Mouse (Mus musculus): ENCODE data around the gene Stk38. TPM values are rescaled to one million over a fixed set of nuclear protein-coding genes. Genes with fewer than 3 reads are reported as not detected.

Stk38 gene
- total RNA-seq, 2 experiments from 2014 or later: 43.2 to 45.8 TPM

DNA sequence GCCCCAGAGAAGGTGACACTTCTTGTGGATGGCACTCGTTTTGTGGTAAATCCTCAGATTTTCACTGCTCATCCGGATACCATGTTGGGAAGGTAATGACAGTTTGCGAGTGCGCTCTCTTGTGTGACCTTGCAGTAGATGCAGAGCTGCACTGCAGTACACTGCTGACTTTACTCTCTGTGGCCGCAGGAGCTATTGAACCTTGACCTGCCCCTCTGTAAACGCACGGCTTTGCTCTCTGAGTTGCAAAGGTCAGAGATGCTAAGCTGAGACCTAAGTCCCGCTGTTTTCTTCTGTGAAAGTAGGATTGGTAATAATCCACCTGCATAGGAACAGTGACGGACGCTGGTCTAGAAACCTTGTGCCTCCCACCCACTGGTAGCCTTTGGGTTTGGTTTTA lies 46.2 kb downstream of the Stk38 start:
- DNase-seq (ENCODE audit: low spot score in 2 of 2): no peak

DNA sequence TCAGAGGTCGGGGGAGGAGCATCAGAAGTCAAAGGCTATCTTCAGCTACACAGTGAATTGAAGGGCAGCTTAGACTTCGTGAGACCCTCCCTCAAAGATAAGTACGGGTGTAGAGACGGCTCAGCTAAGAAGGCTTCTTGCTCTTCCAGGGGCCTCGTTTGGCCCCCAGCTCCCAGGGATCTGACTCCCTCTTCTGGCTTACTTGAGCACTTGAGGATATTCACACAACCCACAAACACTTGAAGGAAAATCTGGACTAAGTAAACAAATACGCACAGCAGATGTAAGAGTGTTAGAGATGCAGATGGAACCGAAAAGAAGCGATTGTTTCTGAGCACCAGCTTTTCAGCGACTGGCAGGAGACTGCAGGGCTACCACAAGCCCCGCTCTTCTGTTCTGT lies 47.2 kb downstream of the Stk38 start:
- DNase-seq (ENCODE audit: low spot score in 2 of 2): no peak

DNA sequence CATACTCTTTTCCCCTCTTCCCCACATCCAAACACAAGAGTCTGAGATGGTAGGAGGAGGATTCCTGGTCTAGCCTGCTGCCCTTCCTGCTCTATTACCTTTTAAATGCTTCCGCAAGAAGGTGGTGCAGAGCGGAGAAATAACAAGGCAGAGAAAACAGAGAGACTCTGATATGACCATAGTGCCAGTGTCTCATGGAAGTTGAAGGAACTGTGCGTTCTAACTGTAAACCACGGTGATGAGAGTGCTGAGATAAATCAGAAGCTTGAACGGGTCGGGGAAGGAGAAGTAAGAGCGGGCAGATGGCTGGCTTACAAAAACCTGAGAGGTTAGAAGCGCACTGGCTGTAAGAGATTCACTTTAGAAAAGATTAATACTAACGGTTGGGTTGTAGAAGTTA lies 53.4 kb downstream of the Stk38 start:
- DNase-seq (ENCODE audit: low spot score in 2 of 2): no peak

DNA sequence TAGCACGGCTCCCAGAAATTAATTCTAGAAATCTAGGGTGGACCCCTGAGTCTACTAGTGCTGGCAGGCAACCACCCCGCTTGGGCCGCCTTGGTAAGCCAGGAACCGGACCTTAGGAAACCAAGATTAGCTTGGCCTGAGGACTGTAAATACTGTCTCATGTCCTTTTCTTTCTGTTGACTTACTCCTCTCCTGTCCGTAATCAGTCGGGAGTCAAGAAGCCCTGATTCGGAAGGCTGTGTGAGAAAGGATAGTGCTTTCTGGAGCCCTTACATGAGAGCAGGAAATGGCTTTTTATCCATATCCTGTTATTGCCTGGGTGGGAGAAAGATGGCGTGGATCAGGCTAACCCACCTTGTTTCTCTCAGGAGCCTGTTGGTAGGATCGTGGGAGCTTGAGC lies 54.5 kb downstream of the Stk38 start:
- no peak for DNase-seq (ENCODE audit: low spot score in 2 of 2)

DNA sequence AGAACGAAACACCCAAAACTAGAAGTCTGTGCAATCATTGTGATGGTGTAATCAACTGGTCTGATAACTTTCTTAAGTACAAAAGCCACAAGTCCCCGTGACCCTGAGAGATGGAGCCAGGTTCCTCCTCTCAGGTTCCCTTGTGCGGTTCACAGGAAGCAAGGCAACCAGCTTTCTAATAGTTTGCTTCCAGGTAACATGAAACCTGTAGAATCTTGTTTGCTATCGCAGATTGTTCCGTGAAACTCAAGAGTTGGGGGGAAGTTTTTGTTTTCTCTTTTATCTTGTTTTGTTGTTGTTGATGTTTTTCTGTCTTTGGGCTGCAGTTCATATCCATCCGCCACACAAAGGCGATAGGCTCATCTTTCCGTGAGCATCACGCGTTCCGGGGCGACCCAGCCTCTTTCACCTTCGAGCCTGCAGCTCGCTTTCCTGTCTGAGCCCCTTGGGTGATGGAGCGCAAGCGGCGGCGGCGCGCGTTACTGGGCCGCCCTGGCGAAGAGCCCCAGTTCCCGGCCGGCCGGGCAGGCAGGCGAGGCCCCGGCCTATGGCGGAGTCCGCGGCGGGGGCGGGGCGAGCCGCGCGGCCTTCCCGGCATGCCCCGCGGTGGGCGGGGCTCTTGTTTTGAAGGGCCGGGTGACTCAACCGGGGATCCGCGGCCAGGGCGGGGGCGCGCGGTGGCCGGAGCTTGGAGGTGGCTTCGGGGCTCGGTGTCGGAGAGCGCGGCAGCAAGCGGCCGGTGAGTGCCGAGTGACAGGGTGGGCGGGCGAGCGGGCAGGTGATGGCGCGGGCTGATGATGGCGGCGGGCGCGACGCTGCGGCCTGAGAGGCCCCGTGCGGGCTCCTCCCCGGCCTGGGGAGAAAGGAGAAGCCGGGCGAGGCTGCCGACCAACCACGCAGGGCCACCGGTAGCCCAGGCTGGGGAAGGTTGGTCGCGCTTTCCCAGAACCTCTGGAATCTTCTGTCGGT lies 55.7 kb downstream of the Stk38 start, which contains the start of gene Kctd20:
TSS of gene Kctd20 (plus strand) at position 120 of the 969 bp plus-strand sequence.
- peak; percentile 88 to 93 for DNase-seq (ENCODE audit: low spot score in 2 of 2)

DNA sequence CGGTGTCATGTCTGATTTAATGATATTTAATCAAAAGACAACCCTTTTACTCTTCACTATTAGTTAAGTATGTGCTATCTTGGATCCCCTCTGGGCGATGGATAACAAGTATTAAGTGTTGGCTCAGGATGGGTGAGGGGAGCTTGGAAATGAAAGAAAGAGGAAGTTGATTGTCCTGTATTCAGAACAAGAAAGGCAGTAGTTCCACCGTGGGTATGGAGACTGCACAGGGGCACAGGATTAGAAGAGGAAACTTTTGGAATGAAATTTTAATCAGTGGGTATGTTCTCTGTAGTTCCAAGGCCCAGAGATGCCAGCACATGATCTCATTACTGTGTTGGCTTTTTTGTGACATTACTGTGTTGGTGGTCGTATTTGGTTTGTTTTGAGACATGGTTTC lies 57.0 kb downstream of the Stk38 start:
- DNase-seq (ENCODE audit: low spot score in 2 of 2): no peak

DNA sequence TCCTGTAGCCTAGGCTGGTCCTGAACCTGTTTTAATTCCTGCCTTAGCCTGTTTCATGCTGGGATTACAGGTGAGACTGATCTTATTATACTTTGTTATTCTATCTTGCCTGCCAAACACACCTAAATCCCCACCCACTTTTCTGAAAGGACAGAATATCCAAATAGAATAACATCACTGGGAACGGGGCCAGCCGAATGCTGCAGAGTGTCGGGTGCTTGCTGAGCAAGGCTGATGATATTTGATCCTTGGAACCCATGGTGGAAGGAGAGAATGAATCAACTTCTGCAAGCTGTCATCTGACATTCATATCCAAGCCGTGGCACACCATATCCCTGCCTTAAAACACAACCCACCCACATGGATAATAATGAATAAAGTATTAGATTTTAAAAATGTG lies 59.1 kb downstream of the Stk38 start:
- no peak for DNase-seq (ENCODE audit: low spot score in 2 of 2)

DNA sequence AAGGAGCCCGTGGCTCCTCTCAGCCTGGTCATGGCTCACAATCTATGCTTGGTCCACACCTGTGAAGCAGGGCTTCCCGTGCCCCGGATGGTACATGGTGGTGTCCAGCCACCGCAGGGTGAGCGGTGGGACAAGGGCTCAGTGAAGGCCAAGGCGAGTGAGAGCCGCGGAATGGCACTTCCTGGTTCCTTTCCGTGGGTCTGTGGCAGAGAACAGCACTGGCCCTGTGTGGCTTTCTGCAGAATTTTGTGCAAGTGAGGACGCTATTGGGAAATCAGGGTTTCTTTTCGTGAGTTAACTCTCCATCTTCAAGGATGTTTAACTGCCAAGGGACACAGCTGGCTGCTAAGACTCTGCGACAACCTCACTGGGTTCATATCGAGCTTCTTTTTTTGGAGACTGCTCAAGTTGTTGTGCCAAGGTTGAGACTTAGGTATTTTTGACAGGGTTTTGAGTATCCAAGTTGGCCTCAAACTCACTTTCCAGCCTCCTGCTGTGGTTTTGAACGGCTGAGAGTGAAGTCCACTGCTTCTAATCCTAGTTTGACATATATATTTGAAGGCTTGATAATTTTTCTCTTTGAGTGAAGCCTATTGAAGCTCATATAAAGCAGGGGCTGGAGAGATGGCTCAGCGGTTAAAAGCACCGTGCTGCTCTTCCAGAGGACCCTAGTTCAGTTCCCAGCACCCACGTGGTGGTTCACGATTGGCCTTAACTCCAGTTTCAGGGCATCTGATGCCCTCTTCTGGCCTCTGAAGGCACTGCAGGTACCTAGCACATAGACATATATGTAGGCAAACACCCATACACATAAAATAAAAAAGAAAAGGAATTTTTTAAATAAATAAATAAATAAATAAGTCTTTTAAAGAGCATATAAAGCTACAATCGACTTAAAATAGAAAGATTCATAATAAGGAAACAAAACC lies 60.5 kb downstream of the Stk38 start:
- no peak for DNase-seq (ENCODE audit: low spot score in 2 of 2)

DNA sequence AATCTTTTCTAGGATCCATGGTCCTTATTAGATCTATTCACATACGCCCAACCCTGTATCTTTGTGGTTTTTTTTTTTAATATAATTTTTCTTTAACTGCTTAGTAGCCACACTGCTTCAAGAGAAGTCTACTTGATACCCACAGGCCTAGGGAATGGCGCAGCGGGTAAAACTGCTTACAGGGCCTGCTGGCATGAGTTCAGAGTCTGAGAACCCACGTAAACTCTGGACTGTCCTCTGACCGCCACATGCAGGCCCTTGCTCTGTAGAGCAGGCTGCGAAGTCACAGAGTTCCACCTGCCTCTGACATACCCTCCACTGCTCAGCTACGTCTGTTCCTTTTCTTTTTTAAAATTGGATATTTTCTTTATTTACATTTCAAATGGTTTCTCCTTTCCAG lies 63.3 kb downstream of the Stk38 start:
- DNase-seq (ENCODE audit: low spot score in 2 of 2): no peak

DNA sequence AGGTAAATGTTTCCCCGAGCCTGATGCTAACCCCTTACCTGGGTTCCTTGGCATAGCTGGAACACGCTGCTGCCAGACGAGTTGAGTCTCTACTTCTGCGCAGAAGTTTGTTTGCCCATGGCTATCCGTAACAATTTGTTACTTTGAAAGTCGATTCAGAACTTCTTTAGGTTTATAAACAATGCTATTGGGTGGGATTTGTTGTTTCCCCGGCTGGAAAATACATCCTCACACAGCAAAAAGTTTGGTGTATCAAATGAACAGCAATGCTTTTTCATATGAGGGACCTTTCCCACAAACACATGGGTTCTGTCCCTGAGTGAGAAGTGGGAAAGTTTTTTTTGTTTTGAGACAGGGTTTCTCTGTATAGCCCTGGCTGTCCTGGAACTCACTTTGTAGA lies 64.1 kb downstream of the Stk38 start, which contains the start of gene Pxt1:
TSS of gene Pxt1 (minus strand) at position 101 of the 400 bp plus-strand sequence.
- no peak for DNase-seq (ENCODE audit: low spot score in 2 of 2)

DNA sequence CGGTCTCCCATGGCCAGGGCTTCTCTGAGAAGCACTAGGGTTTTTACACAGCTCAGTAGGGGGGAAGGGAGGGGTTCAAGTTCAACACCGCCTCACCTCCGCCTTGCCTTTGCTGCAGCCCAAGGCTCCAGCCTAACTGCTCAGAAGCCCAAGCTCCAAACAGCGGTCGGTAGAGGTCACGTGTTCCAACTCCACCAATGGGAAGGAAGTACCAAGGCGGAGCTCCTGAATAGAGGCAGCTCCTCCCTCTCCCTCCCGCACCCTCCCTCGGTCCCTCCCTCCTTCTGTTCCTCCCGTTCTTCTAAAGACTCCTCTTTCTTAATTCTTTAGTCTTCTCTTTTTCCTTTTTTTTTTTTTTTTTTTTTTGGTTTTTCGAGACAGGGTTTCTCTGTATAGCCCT lies 65.7 kb downstream of the Stk38 start:
- DNase-seq (ENCODE audit: low spot score in 2 of 2): no peak

DNA sequence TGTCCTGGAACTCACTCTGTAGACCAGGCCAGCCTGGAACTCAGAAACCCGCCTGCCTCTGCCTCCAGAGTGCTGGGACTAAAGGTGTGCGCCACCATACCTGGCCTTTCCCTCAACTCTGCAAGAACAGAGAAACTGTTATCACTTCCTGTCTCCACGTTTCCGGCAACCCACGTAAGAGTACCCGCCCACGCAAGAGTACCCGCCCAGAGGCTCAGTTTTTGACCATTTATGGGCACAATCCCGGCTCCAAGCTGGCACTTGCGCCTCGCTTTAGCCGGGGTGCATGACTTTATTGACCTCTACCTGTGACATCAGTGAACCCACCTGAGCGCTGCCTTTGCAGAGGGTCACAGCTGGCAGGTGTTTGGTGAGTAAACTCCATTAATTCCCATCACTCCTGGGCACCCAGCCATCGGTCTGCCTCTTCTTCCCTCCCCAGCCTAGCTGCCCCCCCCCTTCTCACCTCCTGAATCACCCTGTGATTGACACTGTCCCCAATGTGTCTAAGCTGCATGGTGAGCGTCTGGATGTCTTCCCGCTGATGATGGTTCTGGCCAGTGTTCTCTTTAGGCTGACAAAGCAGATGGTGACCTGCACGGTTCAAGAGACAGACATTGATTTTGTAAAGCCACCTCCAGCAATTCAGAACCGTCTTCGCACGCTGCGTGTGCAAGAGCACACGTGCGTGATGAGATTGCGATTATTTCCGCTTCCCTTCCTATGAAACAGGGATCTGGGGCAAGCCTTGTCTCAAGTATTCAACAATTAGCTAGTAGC lies 66.8 kb downstream of the Stk38 start:
- no peak for DNase-seq (ENCODE audit: low spot score in 2 of 2)

DNA sequence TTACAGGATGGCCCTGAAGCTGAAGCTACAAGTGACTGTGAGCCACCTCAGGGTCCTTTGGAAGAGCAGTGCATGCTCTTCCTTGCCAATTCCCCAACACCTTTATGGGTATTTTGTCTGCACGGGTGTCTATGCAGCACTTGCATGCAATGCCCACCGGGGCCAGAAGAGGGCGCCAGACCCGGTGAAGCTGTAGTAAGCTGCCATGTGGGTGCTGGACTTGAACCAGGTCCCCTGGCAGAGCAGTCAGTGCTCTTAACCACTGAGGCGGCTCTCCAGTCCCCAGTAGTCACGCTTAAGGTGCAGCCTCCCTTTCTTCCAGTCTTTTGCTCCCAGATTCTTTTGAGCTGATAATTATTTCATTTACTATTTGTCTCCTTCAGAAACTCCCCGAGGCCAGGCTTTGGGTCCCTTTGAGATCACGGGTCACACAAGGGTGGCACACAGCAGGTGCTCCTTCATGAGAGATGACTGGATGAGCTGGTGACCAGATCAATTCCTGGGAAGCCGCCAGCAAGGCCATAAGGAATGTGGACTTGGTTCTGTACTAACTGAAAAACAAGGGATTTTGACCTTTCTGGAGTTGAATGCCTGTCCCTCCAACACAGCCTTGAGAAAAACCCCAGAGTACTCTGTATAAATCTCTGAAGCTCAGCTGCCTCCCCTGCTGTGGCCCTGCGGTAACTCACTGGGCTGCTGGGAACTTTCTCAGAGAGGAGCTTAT lies 71.0 kb downstream of the Stk38 start:
- no peak for DNase-seq (ENCODE audit: low spot score in 2 of 2)

DNA sequence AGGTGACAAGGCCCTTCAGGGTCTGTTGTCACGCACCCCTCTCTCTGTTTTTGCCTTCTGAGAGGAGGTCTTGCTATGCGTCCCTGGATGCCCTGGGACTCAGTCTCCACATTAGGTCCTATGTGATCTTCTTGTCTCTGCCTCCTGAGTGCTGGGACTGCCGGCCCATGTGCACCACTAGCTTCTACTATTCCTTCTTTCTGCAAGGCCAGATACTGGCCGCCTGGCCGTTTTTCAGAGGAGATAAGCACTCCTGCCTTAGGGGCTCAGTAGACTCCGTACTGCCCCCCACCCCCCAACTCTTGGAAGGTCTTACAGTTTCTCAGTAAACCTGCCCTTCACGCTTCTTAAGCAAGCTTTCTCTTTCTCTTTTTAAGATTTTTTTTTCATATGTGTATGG lies 71.7 kb downstream of the Stk38 start:
- DNase-seq (ENCODE audit: low spot score in 2 of 2): no peak

DNA sequence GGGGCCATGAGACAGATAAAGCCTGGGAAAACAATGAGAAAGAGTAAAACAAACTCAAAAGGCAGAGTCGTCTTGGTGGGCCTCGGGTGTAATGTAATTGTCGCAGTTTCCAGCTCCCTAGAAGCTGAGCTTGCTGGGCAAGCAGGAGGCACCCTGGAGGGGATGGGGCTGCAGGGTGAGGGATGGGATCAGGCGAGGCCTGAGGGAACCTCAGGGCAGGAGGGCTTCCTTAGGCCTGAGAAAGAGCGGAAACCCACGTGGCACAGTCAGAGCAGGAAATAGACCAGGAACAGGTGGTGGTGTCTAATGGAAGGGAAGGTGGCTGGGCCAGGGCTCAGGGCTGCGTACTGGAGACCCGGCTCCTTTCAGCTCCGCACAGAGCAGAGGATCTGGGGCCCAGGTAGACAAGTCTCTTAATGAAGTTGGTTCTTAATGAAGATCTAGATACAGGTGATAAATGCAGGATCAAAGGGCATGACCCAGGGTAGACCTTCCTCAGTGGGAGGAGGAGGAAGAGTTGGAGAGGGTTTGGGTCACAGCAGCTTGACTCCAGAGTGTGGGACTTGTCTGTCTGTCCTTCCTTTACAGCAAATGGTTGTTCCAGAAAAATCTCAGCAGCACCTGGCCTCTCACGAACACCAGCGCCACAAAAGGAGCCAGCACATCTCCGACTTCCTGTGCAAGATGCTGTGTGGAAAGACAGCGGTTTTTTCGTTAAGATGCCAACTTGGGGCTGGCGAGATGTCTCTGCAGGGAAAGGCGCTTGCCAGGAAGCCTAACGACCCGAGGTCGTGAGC lies 73.5 kb downstream of the Stk38 start:
- DNase-seq (ENCODE audit: low spot score in 2 of 2): no peak

DNA sequence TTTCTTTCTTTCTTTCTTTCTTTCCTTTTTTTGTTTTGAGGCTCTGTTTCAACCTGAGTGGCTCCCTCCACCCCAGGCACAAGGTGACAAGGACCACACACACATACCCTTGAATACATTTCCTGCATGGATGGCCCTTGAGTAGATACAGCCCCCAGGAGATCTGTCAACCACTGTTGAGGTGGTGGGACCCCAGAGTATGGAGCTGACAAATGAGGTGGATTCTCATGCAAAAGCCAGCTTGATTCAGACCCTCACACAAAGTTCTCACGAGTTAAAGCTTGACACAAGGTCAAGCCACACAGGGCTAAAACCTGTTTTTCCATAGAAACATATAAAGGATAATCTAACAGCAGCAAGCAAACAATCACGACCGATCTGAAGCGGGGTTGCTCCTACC lies 75.5 kb downstream of the Stk38 start:
- DNase-seq (ENCODE audit: low spot score in 2 of 2): no peak

DNA sequence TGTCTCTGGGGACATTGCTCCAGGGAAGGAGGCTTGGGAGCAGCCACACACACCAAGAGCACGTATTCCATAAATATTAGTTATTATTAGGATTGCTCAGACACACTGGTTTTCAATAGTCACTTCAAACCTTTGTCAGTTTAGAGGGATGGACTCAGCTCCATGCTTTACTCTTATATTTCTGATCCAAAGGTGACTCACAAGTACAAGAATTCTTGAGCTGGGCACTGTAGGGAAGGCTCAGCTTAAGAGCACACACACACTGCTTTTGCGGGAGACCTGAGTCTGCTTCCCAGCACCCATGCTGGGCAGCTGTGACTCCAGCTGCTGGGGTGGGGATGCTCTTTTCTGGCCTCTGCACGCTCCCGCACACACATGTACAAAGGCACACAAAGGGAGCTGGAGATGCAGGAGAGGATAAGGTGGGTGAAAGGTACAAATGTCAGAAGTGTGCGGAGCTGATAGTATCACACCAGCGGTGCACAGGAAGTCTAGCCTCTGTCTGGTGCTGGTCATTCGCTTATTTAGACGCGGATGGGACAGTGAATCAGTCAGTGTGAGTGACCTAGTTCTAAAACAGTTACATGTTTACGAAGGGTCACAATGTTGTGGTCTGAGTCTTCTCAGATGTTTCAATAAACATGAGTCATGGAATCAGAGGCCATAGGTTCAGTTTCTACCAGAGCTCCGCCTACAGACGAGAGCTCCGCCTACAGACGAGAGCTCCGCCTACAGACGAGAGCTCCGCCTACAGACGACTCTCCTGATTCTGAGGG lies 76.2 kb downstream of the Stk38 start:
- no peak for DNase-seq (ENCODE audit: low spot score in 2 of 2)

DNA sequence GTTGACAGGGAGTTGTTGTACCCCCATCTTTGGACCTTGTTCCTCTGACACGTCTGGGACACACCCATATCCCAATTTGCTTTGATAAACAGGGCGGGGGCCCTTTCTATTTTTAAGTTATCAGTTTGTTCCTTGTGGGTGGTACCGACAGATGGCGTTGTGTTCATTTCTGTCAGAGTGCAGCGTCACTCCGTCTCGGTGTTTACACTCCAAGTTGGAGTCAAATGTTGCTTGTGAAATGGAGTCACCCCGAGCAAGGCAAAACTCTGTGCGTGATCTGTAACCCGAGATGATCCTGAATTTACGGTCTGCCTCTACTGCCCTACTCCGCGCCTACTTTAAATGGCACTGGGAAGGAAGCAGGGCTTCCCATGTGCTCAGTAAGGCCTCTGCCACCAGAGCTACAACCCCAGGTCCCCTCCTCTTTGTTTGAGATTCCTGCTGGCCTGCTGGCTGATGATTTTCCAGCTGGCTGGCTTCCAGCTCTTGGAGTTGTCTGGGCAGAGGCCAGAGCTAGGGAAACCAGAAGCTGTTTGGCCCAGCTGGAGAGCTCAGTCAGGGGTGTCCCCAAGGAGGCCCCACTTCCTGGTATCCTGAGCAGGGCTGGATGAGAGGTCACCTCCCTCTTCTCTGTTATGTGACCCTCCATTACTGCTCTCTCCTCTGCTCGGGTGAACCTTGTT lies 77.3 kb downstream of the Stk38 start:
- peak in 1 of 2 experiments; percentile 40 for DNase-seq (ENCODE audit: low spot score in 2 of 2)
